Mouse (Mus musculus): ENCODE data around the gene Btnl1. TPM values are rescaled to one million over a fixed set of nuclear protein-coding genes. Genes with fewer than 3 reads are reported as not detected.

Gene Btnl1
- polyA plus RNA-seq, 1 experiment from 2014 or later, result 9.4 TPM

GRCm38 (mm10) chr17:34363676-34364310 is 13.1 kb upstream of the Btnl1 start:
- WGBS, result 85% methylated on average over 3 of the region's 3 CpGs
- no peak overlapping the region for H3K9ac ChIP-seq
- H3K4me2 ChIP-seq (replicated peaks), result no peak overlapping the region
- no peaks in the 10 kb centered on the region for H3K36me3 ChIP-seq
- H3K4me1 ChIP-seq (replicated peaks), result no peaks in the 10 kb centered on the region
- no peak overlapping the region for H3K4me3 ChIP-seq (replicated peaks)
- no peaks in the 10 kb centered on the region; the same call in 1 of the 2 replicates for H3K27me3 ChIP-seq (replicated peaks)
- no peak for ATAC-seq
- H3K9me3 ChIP-seq, result no peaks in the 10 kb centered on the region
- H3K27ac ChIP-seq, result no peak overlapping the region

- Histone ChIP-seq H3K4me1 (replicated peaks) (no peaks in the 10 kb centered on the region), H3K27ac (no peak overlapping the region), H3K4me3 (replicated peaks) (no peak overlapping the region), H3K9ac (no peak overlapping the region), H3K4me2 (replicated peaks) (no peak overlapping the region), H3K36me3 (no peaks in the 10 kb centered on the region), H3K27me3 (replicated peaks) (no peaks in the 10 kb centered on the region), H3K9me3 (no peaks in the 10 kb centered on the region)
- WGBS, result 75% methylated on average over 10 of the region's 10 CpGs
- ATAC-seq, result no peak
These were observed 11.9 kb upstream of the Btnl1 start for GRCm38 (mm10) chr17:34365031-34365430.

- Histone ChIP-seq H3K4me2 (replicated peaks) (no peak overlapping the region), H3K9ac (no peak overlapping the region), H3K4me1 (replicated peaks) (0 out of 2 replicates have a peak, but pooled peaks cover 3% of the 10 kb centered on the region), H3K27me3 (replicated peaks) (no peaks in the 10 kb centered on the region), H3K4me3 (replicated peaks) (no peak overlapping the region), H3K36me3 (no peaks in the 10 kb centered on the region), H3K27ac (no peak overlapping the region), H3K9me3 (no peaks in the 10 kb centered on the region)
- WGBS, result 56% methylated on average over 4 of the region's 4 CpGs
- ATAC-seq, result peak; percentile 73
These were observed 6.4 kb upstream of the Btnl1 start for GRCm38 (mm10) chr17:34370563-34370962.

- ATAC-seq, result peak; percentile 67
- Histone ChIP-seq H3K9me3 (no peaks in the 10 kb centered on the region), H3K4me2 (replicated peaks) (peak overlapping the region; percentile 23; the same call in 1 of the 2 replicates), H3K27ac (0 out of 2 replicates have a peak overlapping the region, but pooled peaks have one; percentile 44), H3K4me3 (replicated peaks) (no peak overlapping the region), H3K4me1 (replicated peaks) (0 out of 2 replicates have a peak, but pooled peaks cover 3% of the 10 kb centered on the region), H3K9ac (no peak overlapping the region), H3K36me3 (no peaks in the 10 kb centered on the region), H3K27me3 (replicated peaks) (no peaks in the 10 kb centered on the region)
- WGBS, result 52% methylated on average over 6 of the region's 6 CpGs
These were observed 3.8 kb upstream of the Btnl1 start for GRCm38 (mm10) chr17:34373055-34373709.

- Histone ChIP-seq H3K27ac (no peak overlapping the region), H3K4me2 (replicated peaks) (peak overlapping the region; percentile 42; the same call in 1 of the 2 replicates), H3K36me3 (no peaks in the 10 kb centered on the region), H3K9ac (no peak overlapping the region), H3K27me3 (replicated peaks) (no peaks in the 10 kb centered on the region), H3K9me3 (no peaks in the 10 kb centered on the region), H3K4me3 (replicated peaks) (0 out of 2 replicates have a peak overlapping the region, but pooled peaks have one; percentile 10), H3K4me1 (replicated peaks) (0 out of 2 replicates have a peak, but pooled peaks cover 3% of the 10 kb centered on the region)
- WGBS, result 55% methylated on average over 6 of the region's 6 CpGs
- no peak for ATAC-seq
These were observed 698 bp downstream of the Btnl1 start for GRCm38 (mm10) chr17:34377450-34378209.

GRCm38 (mm10) chr17:34378716-34379115 is 1.8 kb downstream of the Btnl1 start:
- H3K4me3 ChIP-seq (replicated peaks), result no peak overlapping the region
- no peaks in the 10 kb centered on the region for H3K4me1 ChIP-seq (replicated peaks)
- no peak for ATAC-seq
- H3K27ac ChIP-seq, result no peak overlapping the region
- no peak overlapping the region for H3K4me2 ChIP-seq (replicated peaks)
- 69% methylated on average over 2 of the region's 2 CpGs for WGBS
- no peaks in the 10 kb centered on the region for H3K36me3 ChIP-seq
- H3K9me3 ChIP-seq, result no peaks in the 10 kb centered on the region
- H3K9ac ChIP-seq, result no peak overlapping the region
- H3K27me3 ChIP-seq (replicated peaks), result no peaks in the 10 kb centered on the region

- 87% methylated on average over 7 of the region's 7 CpGs for WGBS
- ATAC-seq, result no peak
These were observed 2.5 kb downstream of the Btnl1 start for GRCm38 (mm10) chr17:34379451-34379850.

GRCm38 (mm10) chr17:34381876-34382275 is 4.9 kb downstream of the Btnl1 start:
- no peaks in the 10 kb centered on the region for H3K27me3 ChIP-seq (replicated peaks)
- no peaks in the 10 kb centered on the region for H3K4me1 ChIP-seq (replicated peaks)
- no peaks in the 10 kb centered on the region for H3K9me3 ChIP-seq
- WGBS, result 71% methylated on average over 11 of the region's 11 CpGs
- no peak overlapping the region for H3K4me3 ChIP-seq (replicated peaks)
- H3K27ac ChIP-seq, result no peak overlapping the region
- no peak overlapping the region for H3K9ac ChIP-seq
- H3K4me2 ChIP-seq (replicated peaks), result no peak overlapping the region
- no peaks in the 10 kb centered on the region for H3K36me3 ChIP-seq
- no peak for ATAC-seq

More at GRCm38 (mm10) chr17:34379451-34379850, 2.5 kb downstream of the Btnl1 start:
- no peaks in the 10 kb centered on the region for H3K36me3 ChIP-seq
- no peaks in the 10 kb centered on the region for H3K9me3 ChIP-seq
- no peaks in the 10 kb centered on the region for H3K4me1 ChIP-seq (replicated peaks)
- H3K4me2 ChIP-seq (replicated peaks), result no peak overlapping the region
- H3K4me3 ChIP-seq (replicated peaks), result no peak overlapping the region
- H3K9ac ChIP-seq, result no peak overlapping the region
- H3K27ac ChIP-seq, result no peak overlapping the region
- H3K27me3 ChIP-seq (replicated peaks), result no peaks in the 10 kb centered on the region

GRCm38 (mm10) chr17:34383212-34383611 is 6.3 kb downstream of the Btnl1 start:
- H3K9ac ChIP-seq, result no peak overlapping the region
- WGBS, result 78% methylated on average over 7 of the region's 7 CpGs
- ATAC-seq, result no peak
- H3K4me2 ChIP-seq (replicated peaks), result no peak overlapping the region
- no peaks in the 10 kb centered on the region for H3K36me3 ChIP-seq
- no peak overlapping the region for H3K27ac ChIP-seq
- H3K27me3 ChIP-seq (replicated peaks), result no peaks in the 10 kb centered on the region
- no peak overlapping the region for H3K4me3 ChIP-seq (replicated peaks)
- H3K9me3 ChIP-seq, result no peaks in the 10 kb centered on the region
- no peaks in the 10 kb centered on the region for H3K4me1 ChIP-seq (replicated peaks)

GRCm38 (mm10) chr17:34384699-34385098 is 7.8 kb downstream of the Btnl1 start:
- no peak overlapping the region for H3K4me2 ChIP-seq (replicated peaks)
- no peak overlapping the region for H3K4me3 ChIP-seq (replicated peaks)
- 75% methylated on average over 3 of the region's 3 CpGs for WGBS
- no peak for ATAC-seq
- H3K4me1 ChIP-seq (replicated peaks), result no peaks in the 10 kb centered on the region
- H3K9ac ChIP-seq, result no peak overlapping the region
- H3K36me3 ChIP-seq, result no peaks in the 10 kb centered on the region
- no peaks in the 10 kb centered on the region for H3K27me3 ChIP-seq (replicated peaks)
- no peaks in the 10 kb centered on the region for H3K9me3 ChIP-seq
- H3K27ac ChIP-seq, result no peak overlapping the region

- ATAC-seq, result no peak
- Histone ChIP-seq H3K27ac (no peak overlapping the region), H3K4me2 (replicated peaks) (no peak overlapping the region), H3K4me3 (replicated peaks) (no peak overlapping the region), H3K36me3 (no peaks in the 10 kb centered on the region), H3K9me3 (no peaks in the 10 kb centered on the region), H3K9ac (no peak overlapping the region), H3K4me1 (replicated peaks) (no peaks in the 10 kb centered on the region), H3K27me3 (replicated peaks) (no peaks in the 10 kb centered on the region)
- WGBS, result 72% methylated on average over 2 of the region's 2 CpGs
These were observed 9.7 kb downstream of the Btnl1 start for GRCm38 (mm10) chr17:34386656-34387055.

- H3K4me3 ChIP-seq (replicated peaks), result no peak overlapping the region
- peaks cover 5% of the 10 kb centered on the region; the same call in 1 of the 2 replicates for H3K4me1 ChIP-seq (replicated peaks)
- no peak overlapping the region for H3K4me2 ChIP-seq (replicated peaks)
- H3K36me3 ChIP-seq, result no peaks in the 10 kb centered on the region
- no peak for ATAC-seq
- no peak overlapping the region for H3K9ac ChIP-seq
- no peak overlapping the region for H3K27ac ChIP-seq
- H3K9me3 ChIP-seq, result no peaks in the 10 kb centered on the region
- H3K27me3 ChIP-seq (replicated peaks), result no peaks in the 10 kb centered on the region
- WGBS, result 36% methylated on average over 4 of the region's 4 CpGs
These were observed 11.6 kb downstream of the Btnl1 start for GRCm38 (mm10) chr17:34388513-34388912.
